Comparison of ENCODE assay signal across 9 mouse cellular contexts in genomic region chr10:80585581-80585980, GRCm38 (mm10). TPM values are rescaled to one million over a fixed set of nuclear protein-coding genes. Genes with fewer than 3 reads are reported as not detected.
DNase-seq lines count a peak whose midpoint lies in the region; ATAC-seq and TF ChIP-seq lines count a peak whose summit lies in the region.
"Had no signal": no experiment of that assay in that cellular context is flagged by ENCODE, and none has a peak within 500 bp of the region (broad histone marks: within the 10 kb centered on the region; RNA-seq: fewer than 3 reads in every experiment).

No protein-coding gene starts in this region.

- no peak overlapping the region for H3K4me3 ChIP-seq in hindbrain, postnatal 0 days (ENCODE audit: low read length)
- H3K4me3 ChIP-seq in hindbrain, embryonic 11.5 days (ENCODE audit: low read depth, low read length): no peak overlapping the region
- H3K4me3 ChIP-seq in midbrain, embryonic 11.5 days (ENCODE audit: low read depth, low read length): no peak overlapping the region
- no peak overlapping the region for H3K4me3 ChIP-seq in midbrain, embryonic 15.5 days
- H3K4me3 ChIP-seq in intestine, postnatal 0 days (ENCODE audit: low read depth, low read length): no peak overlapping the region
- no peak overlapping the region for H3K4me3 ChIP-seq in neural tube, embryonic 15.5 days (replicated peaks)

- no peak for TF ChIP-seq CTCF in hindbrain, postnatal 0 days (IDR thresholded peaks at IDR 0.05; ENCODE audit: low read depth)
- no peak for TF ChIP-seq CTCF in intestine, postnatal 0 days (IDR thresholded peaks at IDR 0.05; ENCODE audit: low read depth)

- no peak for ATAC-seq in hindbrain, postnatal 0 days
- no peak for ATAC-seq in hindbrain, embryonic 11.5 days (ENCODE audit: low FRiP score)
- ATAC-seq in midbrain, embryonic 11.5 days (ENCODE audit: low FRiP score): no peak
- no peak for ATAC-seq in midbrain, embryonic 15.5 days (replicated peaks)
- ATAC-seq in intestine, postnatal 0 days: no peak
- ATAC-seq in neural tube, embryonic 15.5 days (ENCODE audit: low FRiP score): no peak
- ATAC-seq: activated CD4-positive, CD25-positive, alpha-beta regulatory T cell, adult 4 months had no signal

- H3K9ac ChIP-seq in hindbrain, postnatal 0 days (replicated peaks; ENCODE audit: low read length): 0 out of 2 replicates have a peak overlapping the region, but pooled peaks have one; percentile 5
- no peak overlapping the region for H3K9ac ChIP-seq in hindbrain, embryonic 11.5 days (ENCODE audit: low read depth, low read length)
- no peak overlapping the region for H3K9ac ChIP-seq in midbrain, embryonic 11.5 days (ENCODE audit: low read length)
- H3K9ac ChIP-seq in midbrain, embryonic 15.5 days: no peak overlapping the region
- H3K9ac ChIP-seq in intestine, postnatal 0 days (ENCODE audit: low read depth, low read length): no peak overlapping the region
- no peak overlapping the region for H3K9ac ChIP-seq in neural tube, embryonic 15.5 days (replicated peaks)

- 0 out of 2 replicates have a peak, but pooled peaks cover 13% of the 10 kb centered on the region for H3K4me1 ChIP-seq in hindbrain, postnatal 0 days (ENCODE audit: insufficient read depth, low read length)
- peaks cover 4% of the 10 kb centered on the region for H3K4me1 ChIP-seq in hindbrain, embryonic 11.5 days (replicated peaks; ENCODE audit: control insufficient read depth, insufficient read depth, low read length)
- peaks cover 17% of the 10 kb centered on the region for H3K4me1 ChIP-seq in midbrain, embryonic 11.5 days (ENCODE audit: control insufficient read depth, insufficient read depth, low read length)
- H3K4me1 ChIP-seq in midbrain, embryonic 15.5 days: peaks cover 26% of the 10 kb centered on the region
- H3K4me1 ChIP-seq in intestine, postnatal 0 days (replicated peaks; ENCODE audit: control insufficient read depth, insufficient read depth, low read length): peaks cover 9% of the 10 kb centered on the region; the same call in 1 of the 2 replicates
- H3K4me1 ChIP-seq in neural tube, embryonic 15.5 days: peaks cover 49% of the 10 kb centered on the region

- 0 out of 2 replicates have a peak overlapping the region, but pooled peaks have one; percentile 16 for H3K4me2 ChIP-seq in hindbrain, postnatal 0 days (ENCODE audit: low read depth, low read length)
- H3K4me2 ChIP-seq in hindbrain, embryonic 11.5 days (replicated peaks; ENCODE audit: low read depth, low read length): no peak overlapping the region
- H3K4me2 ChIP-seq in midbrain, embryonic 11.5 days: no peak overlapping the region
- no peak overlapping the region for H3K4me2 ChIP-seq in midbrain, embryonic 15.5 days
- H3K4me2 ChIP-seq in intestine, postnatal 0 days (replicated peaks; ENCODE audit: low read depth): peak overlapping the region; percentile 32
- peak overlapping the region; percentile 23; the same call in 1 of the 2 replicates for H3K4me2 ChIP-seq in neural tube, embryonic 15.5 days

- no peak for DNase-seq in hindbrain, postnatal 0 days (ENCODE audit: low spot score)
- DNase-seq in hindbrain, embryonic 11.5 days (ENCODE audit: low spot score): no peak
- DNase-seq in midbrain, embryonic 11.5 days (ENCODE audit: low spot score, missing footprints): peak; percentile 8
- no peak for DNase-seq in adrenal gland, postnatal 10 days
- no peak for DNase-seq in left cerebral cortex, adult 18-20 months (ENCODE audit: low spot score in 2 of 2)

- H3K27me3 ChIP-seq in hindbrain, postnatal 0 days (ENCODE audit: insufficient read depth, low read length): no peaks in the 10 kb centered on the region
- H3K27me3 ChIP-seq in hindbrain, embryonic 11.5 days (ENCODE audit: control insufficient read depth, insufficient read depth, low read length): no peaks in the 10 kb centered on the region
- no peaks in the 10 kb centered on the region for H3K27me3 ChIP-seq in midbrain, embryonic 11.5 days (ENCODE audit: control insufficient read depth, insufficient read depth, low read length)
- H3K27me3 ChIP-seq in midbrain, embryonic 15.5 days (replicated peaks): no peaks in the 10 kb centered on the region
- no peaks in the 10 kb centered on the region for H3K27me3 ChIP-seq in intestine, postnatal 0 days (replicated peaks; ENCODE audit: control insufficient read depth, insufficient read depth, low read length)
- no peaks in the 10 kb centered on the region for H3K27me3 ChIP-seq in neural tube, embryonic 15.5 days (replicated peaks)

- no peak overlapping the region for H3K27ac ChIP-seq in hindbrain, postnatal 0 days
- no peak overlapping the region for H3K27ac ChIP-seq in hindbrain, embryonic 11.5 days (ENCODE audit: low read depth, low read length)
- H3K27ac ChIP-seq in midbrain, embryonic 11.5 days (ENCODE audit: low read depth, low read length): no peak overlapping the region
- no peak overlapping the region for H3K27ac ChIP-seq in midbrain, embryonic 15.5 days
- no peak overlapping the region; the same call in 1 of the 2 replicates for H3K27ac ChIP-seq in intestine, postnatal 0 days (ENCODE audit: low read depth, low read length)
- no peak overlapping the region for H3K27ac ChIP-seq in neural tube, embryonic 15.5 days (replicated peaks)

- no peaks in the 10 kb centered on the region for H3K36me3 ChIP-seq in hindbrain, postnatal 0 days (ENCODE audit: insufficient read depth, low read length)
- H3K36me3 ChIP-seq in hindbrain, embryonic 11.5 days (ENCODE audit: control insufficient read depth, insufficient read depth, low read length): no peaks in the 10 kb centered on the region
- no peaks in the 10 kb centered on the region; the same call in none of the 2 replicates for H3K36me3 ChIP-seq in midbrain, embryonic 11.5 days (ENCODE audit: control insufficient read depth, insufficient read depth, low read length)
- H3K36me3 ChIP-seq in midbrain, embryonic 15.5 days (replicated peaks): no peaks in the 10 kb centered on the region
- H3K36me3 ChIP-seq in intestine, postnatal 0 days (ENCODE audit: control insufficient read depth, insufficient read depth): peaks cover 41% of the 10 kb centered on the region; the same call in 1 of the 2 replicates
- H3K36me3 ChIP-seq in neural tube, embryonic 15.5 days: peaks cover 28% of the 10 kb centered on the region

- H3K9me3 ChIP-seq in hindbrain, postnatal 0 days (ENCODE audit: low read length): no peaks in the 10 kb centered on the region
- H3K9me3 ChIP-seq in hindbrain, embryonic 11.5 days (ENCODE audit: control insufficient read depth, low read length): no peaks in the 10 kb centered on the region
- no peaks in the 10 kb centered on the region for H3K9me3 ChIP-seq in midbrain, embryonic 11.5 days (ENCODE audit: control insufficient read depth, low read length)
- no peaks in the 10 kb centered on the region for H3K9me3 ChIP-seq in midbrain, embryonic 15.5 days
- no peaks in the 10 kb centered on the region for H3K9me3 ChIP-seq in intestine, postnatal 0 days (ENCODE audit: control insufficient read depth)
- H3K9me3 ChIP-seq in neural tube, embryonic 15.5 days (replicated peaks): no peaks in the 10 kb centered on the region

- WGBS in hindbrain, postnatal 0 days: 95% methylated on average over 8 of the region's 8 CpGs
- WGBS in hindbrain, embryonic 11.5 days: 96% methylated on average over 8 of the region's 8 CpGs
- WGBS in midbrain, embryonic 11.5 days: 96% methylated on average over 8 of the region's 8 CpGs
- WGBS in midbrain, embryonic 15.5 days: 94% methylated on average over 8 of the region's 8 CpGs
- 91% methylated on average over 8 of the region's 8 CpGs for WGBS in intestine, postnatal 0 days
- WGBS in neural tube, embryonic 15.5 days: 93% methylated on average over 8 of the region's 8 CpGs

RNA-seq across cellular contexts. Expression of gene Abhd17a, which starts 4.6 kb away (rescaled TPM):
- 389 and 721 TPM in 2 replicates for total RNA-seq in hindbrain, postnatal 0 days (2014; rRNA removed)
- 159 and 171 TPM in 2 replicates for polyA plus RNA-seq in hindbrain, postnatal 0 days (2015; fragmentation: Nextera tagmentation; extraction: Ambion mirVana)
- 98.8 and 108 TPM in 2 replicates for polyA plus RNA-seq in hindbrain, embryonic 11.5 days (2014; fragmentation: Nextera tagmentation; extraction: Ambion mirVana)
- 90.8 and 109 TPM in 2 replicates for polyA plus RNA-seq in midbrain, embryonic 11.5 days (2014; fragmentation: Nextera tagmentation; extraction: Ambion mirVana)
- polyA plus RNA-seq in midbrain, embryonic 15.5 days (2015; fragmentation: Nextera tagmentation; extraction: Ambion mirVana): 126 and 152 TPM in 2 replicates
- polyA plus RNA-seq in intestine, postnatal 0 days (2015; fragmentation: Nextera tagmentation; extraction: Ambion mirVana): 116 and 117 TPM in 2 replicates
- polyA plus RNA-seq in neural tube, embryonic 15.5 days (2015; fragmentation: Nextera tagmentation; extraction: Ambion mirVana): 148 and 152 TPM in 2 replicates
- 100 to 1,000 TPM; 108 to 113 TPM for total RNA-seq in adrenal gland, postnatal 10 days (2021)
- total RNA-seq in left cerebral cortex, adult 18-20 months (2021): 100 to 1,000 TPM; 179 to 185 TPM

RNA-seq across cellular contexts. Expression of gene Klf16, which starts 8.5 kb away (rescaled TPM):
- total RNA-seq in hindbrain, postnatal 0 days (2014; rRNA removed): 16.6 and 17.0 TPM in 2 replicates
- polyA plus RNA-seq in hindbrain, postnatal 0 days (2015; fragmentation: Nextera tagmentation; extraction: Ambion mirVana): 8.2 and 8.6 TPM in 2 replicates
- polyA plus RNA-seq in hindbrain, embryonic 11.5 days (2014; fragmentation: Nextera tagmentation; extraction: Ambion mirVana): 3.9 and 4.2 TPM in 2 replicates
- polyA plus RNA-seq in midbrain, embryonic 11.5 days (2014; fragmentation: Nextera tagmentation; extraction: Ambion mirVana): 3.1 and 3.2 TPM in 2 replicates
- polyA plus RNA-seq in midbrain, embryonic 15.5 days (2015; fragmentation: Nextera tagmentation; extraction: Ambion mirVana): 6.0 and 6.3 TPM in 2 replicates
- polyA plus RNA-seq in intestine, postnatal 0 days (2015; fragmentation: Nextera tagmentation; extraction: Ambion mirVana): 4.8 and 5.3 TPM in 2 replicates
- 6.5 TPM in 2 replicates for polyA plus RNA-seq in neural tube, embryonic 15.5 days (2015; fragmentation: Nextera tagmentation; extraction: Ambion mirVana)
- 10 to 100 TPM; 12.4 to 14.1 TPM for total RNA-seq in adrenal gland, postnatal 10 days (2021)
- 10 to 100 TPM; 54.8 to 68.7 TPM for total RNA-seq in left cerebral cortex, adult 18-20 months (2021)

RNA-seq across cellular contexts. Expression of gene Scamp4, which starts 17.1 kb away (rescaled TPM):
- 39.5 and 43.2 TPM in 2 replicates for total RNA-seq in hindbrain, postnatal 0 days (2014; rRNA removed)
- 68.3 and 69.1 TPM in 2 replicates for polyA plus RNA-seq in hindbrain, postnatal 0 days (2015; fragmentation: Nextera tagmentation; extraction: Ambion mirVana)
- 64.1 and 68.7 TPM in 2 replicates for polyA plus RNA-seq in hindbrain, embryonic 11.5 days (2014; fragmentation: Nextera tagmentation; extraction: Ambion mirVana)
- polyA plus RNA-seq in midbrain, embryonic 11.5 days (2014; fragmentation: Nextera tagmentation; extraction: Ambion mirVana): 60.2 and 62.3 TPM in 2 replicates
- 65.0 and 66.2 TPM in 2 replicates for polyA plus RNA-seq in midbrain, embryonic 15.5 days (2015; fragmentation: Nextera tagmentation; extraction: Ambion mirVana)
- polyA plus RNA-seq in intestine, postnatal 0 days (2015; fragmentation: Nextera tagmentation; extraction: Ambion mirVana): 86.5 and 88.5 TPM in 2 replicates
- 68.2 and 79.8 TPM in 2 replicates for polyA plus RNA-seq in neural tube, embryonic 15.5 days (2015; fragmentation: Nextera tagmentation; extraction: Ambion mirVana)
- total RNA-seq in adrenal gland, postnatal 10 days (2021): 10 to 100 TPM; 41.8 to 42.3 TPM
- total RNA-seq in left cerebral cortex, adult 18-20 months (2021): 10 to 100 TPM; 49.1 to 50.5 TPM

RNA-seq across cellular contexts. Expression of gene Adat3, which starts 17.1 kb away (rescaled TPM):
- total RNA-seq in hindbrain, postnatal 0 days (2014; rRNA removed): 7.3 and 11.4 TPM in 2 replicates
- 3.6 and 4.0 TPM in 2 replicates for polyA plus RNA-seq in hindbrain, postnatal 0 days (2015; fragmentation: Nextera tagmentation; extraction: Ambion mirVana)
- polyA plus RNA-seq in hindbrain, embryonic 11.5 days (2014; fragmentation: Nextera tagmentation; extraction: Ambion mirVana): 5.8 and 7.4 TPM in 2 replicates
- polyA plus RNA-seq in midbrain, embryonic 11.5 days (2014; fragmentation: Nextera tagmentation; extraction: Ambion mirVana): 5.4 and 6.9 TPM in 2 replicates
- polyA plus RNA-seq in midbrain, embryonic 15.5 days (2015; fragmentation: Nextera tagmentation; extraction: Ambion mirVana): 6.0 and 6.9 TPM in 2 replicates
- 5.4 and 6.6 TPM in 2 replicates for polyA plus RNA-seq in intestine, postnatal 0 days (2015; fragmentation: Nextera tagmentation; extraction: Ambion mirVana)
- polyA plus RNA-seq in neural tube, embryonic 15.5 days (2015; fragmentation: Nextera tagmentation; extraction: Ambion mirVana): 5.0 and 7.0 TPM in 2 replicates
- 1 to 10 TPM; 3.9 to 5.1 TPM for total RNA-seq in adrenal gland, postnatal 10 days (2021)
- 1 to 10 TPM; 2.3 to 6.4 TPM for total RNA-seq in left cerebral cortex, adult 18-20 months (2021)

RNA-seq across cellular contexts. Expression of gene Gm49322, which starts 20.2 kb away (rescaled TPM):
- total RNA-seq in hindbrain, postnatal 0 days (2014; rRNA removed): 0.54 and 2.2 TPM in 2 replicates
- 1.1 TPM in 2 replicates for polyA plus RNA-seq in hindbrain, postnatal 0 days (2015; fragmentation: Nextera tagmentation; extraction: Ambion mirVana)
- 1.5 and 1.7 TPM in 2 replicates for polyA plus RNA-seq in hindbrain, embryonic 11.5 days (2014; fragmentation: Nextera tagmentation; extraction: Ambion mirVana)
- polyA plus RNA-seq in midbrain, embryonic 11.5 days (2014; fragmentation: Nextera tagmentation; extraction: Ambion mirVana): 1.9 and 2.2 TPM in 2 replicates
- 4.6 and 5.0 TPM in 2 replicates for polyA plus RNA-seq in midbrain, embryonic 15.5 days (2015; fragmentation: Nextera tagmentation; extraction: Ambion mirVana)
- 2.3 and 2.6 TPM in 2 replicates for polyA plus RNA-seq in intestine, postnatal 0 days (2015; fragmentation: Nextera tagmentation; extraction: Ambion mirVana)
- polyA plus RNA-seq in neural tube, embryonic 15.5 days (2015; fragmentation: Nextera tagmentation; extraction: Ambion mirVana): 3.0 and 3.2 TPM in 2 replicates
- total RNA-seq in adrenal gland, postnatal 10 days (2021): 1 to 10 TPM; 1.6 to 2.7 TPM
- total RNA-seq in left cerebral cortex, adult 18-20 months (2021): 1 to 10 TPM; 3.5 to 3.7 TPM

Comparison
In these comparisons a context has a peak if more than half of its experiments do, and no peak if none do; other contexts are left out.
1. H3K4me2 ChIP-seq: peak in hindbrain, postnatal 0 days (single experiment), intestine, postnatal 0 days (single experiment) and neural tube, embryonic 15.5 days (single experiment); none in hindbrain, embryonic 11.5 days (single experiment), midbrain, embryonic 11.5 days (single experiment) and midbrain, embryonic 15.5 days (single experiment).